Mouse (Mus musculus) lung, adult 2 months (tissue): ENCODE data around the gene Dtnb.

Experiments used
- CTCF ChIP-seq: fragments of 200-500 bp; IDR thresholded peaks from 2 replicates; pipeline ENCODE4 v1.5.1; 2011; ENCODE audit warnings: mild to moderate bottlenecking, low read length, control low read depth; ENCODE audit not compliant: insufficient read depth
- POLR2A ChIP-seq: fragments of 200-500 bp; IDR thresholded peaks from 2 replicates; pipeline ENCODE4 v1.6.1; 2011; ENCODE audit warnings: low read depth, mild to moderate bottlenecking, control low read depth, low read length, borderline replicate concordance; ENCODE audit errors: extremely low read depth

GRCm38 (mm10) chr12:3808396-3808981, 236.3 kb downstream of the Dtnb start:
- TF ChIP-seq POLR2A (no peak), CTCF (no peak)
